Mouse (Mus musculus): ENCODE measurements at regions not wholly inside any gene's neighbourhood (a gene's known extent, or its start where the extent isn't known, plus 50 kb on each side); places are given as distances from the start of the nearest gene placed in this dataset.

GRCm38 (mm10) chr7:90073865-90074264 lies 56.1 kb upstream of the Picalm start:
- no peak for TF ChIP-seq CTCF (IDR thresholded peaks at IDR 0.05)
- no peak for TF ChIP-seq EP300 (IDR thresholded peaks at IDR 0.05; ENCODE audit: insufficient read depth, low read depth, low read length)
